Mouse (Mus musculus) cerebellum, adult 2 months (tissue): Measurements from ENCODE around the gene Rfc2.

ENCODE experiments used
- CTCF ChIP-seq: fragments of 200-500 bp; IDR thresholded peaks from 2 replicates; pipeline ENCODE4 v1.5.1; 2011; ENCODE audit warnings: low read depth, mild to moderate bottlenecking, control low read depth, low read length, moderate library complexity, borderline replicate concordance; ENCODE audit not compliant: insufficient read depth
- POLR2A ChIP-seq: fragments of 200-500 bp; IDR thresholded peaks from 2 replicates; pipeline ENCODE4 v1.6.1; 2011; ENCODE audit warnings: low read length, control low read depth, borderline replicate concordance; ENCODE audit not compliant: insufficient read depth

DNA sequence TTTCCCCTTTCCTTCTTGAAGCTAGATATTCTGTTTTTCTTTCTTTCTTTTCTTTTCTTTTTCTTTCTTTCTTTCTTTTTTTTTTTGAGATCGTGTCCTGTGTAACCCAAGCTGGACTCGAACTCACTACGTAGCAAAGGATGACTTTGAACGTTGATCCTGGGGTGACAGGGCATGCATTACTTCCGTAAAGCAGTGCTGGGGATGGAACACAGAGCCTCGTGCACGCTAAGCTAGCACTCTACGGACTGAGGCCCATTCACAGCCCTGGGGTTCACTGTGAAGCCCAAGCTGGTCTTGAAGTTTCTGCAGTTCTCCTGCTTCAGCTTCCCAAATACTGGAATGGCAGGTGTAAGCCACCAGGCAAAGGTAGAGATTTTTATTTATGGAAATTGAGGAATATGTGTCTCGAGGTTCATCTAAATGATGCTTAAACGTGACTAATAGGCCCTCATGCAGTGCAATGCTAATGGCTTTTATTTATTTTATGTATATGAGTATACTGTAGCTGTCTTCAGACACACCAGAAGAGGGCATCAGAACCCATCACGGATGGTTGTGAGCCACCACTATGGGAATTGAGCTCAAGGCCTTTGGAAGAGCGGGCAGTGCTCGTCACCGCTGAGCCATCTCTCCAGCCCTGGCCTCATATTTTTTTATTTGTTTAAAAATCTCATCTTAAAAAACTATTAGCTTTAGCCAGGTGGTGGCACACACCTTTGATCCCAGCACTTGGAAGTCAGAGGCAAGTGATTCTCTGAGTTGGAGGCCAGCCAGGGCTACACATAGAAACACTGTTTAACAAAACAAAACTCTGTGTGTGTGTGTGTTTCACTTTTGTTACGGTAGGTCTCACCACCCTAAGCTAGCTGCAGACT is 2.1 kb downstream of the Rfc2 start:
- TF ChIP-seq CTCF, result no peak
- no peak for TF ChIP-seq POLR2A
